Mouse (Mus musculus) layer of hippocampus, adult 11-12 months (tissue): ENCODE data around the gene Doc2g.

Experiments
- DNase-seq: peaks from one replicate; pipeline ENCODE4 v3.0.0; 2022; ENCODE audit warnings: low spot score

Gene Doc2g

GRCm38 (mm10) chr19:4052516-4053030 is 49.5 kb downstream of the Doc2g start:
- no peak for DNase-seq

- no peak for DNase-seq
These were observed 51.5 kb downstream of the Doc2g start for GRCm38 (mm10) chr19:4054613-4055012.

GRCm38 (mm10) chr19:4055216-4055946 is 52.3 kb downstream of the Doc2g start:
- no peak for DNase-seq

GRCm38 (mm10) chr19:4055947-4056693 is 53.0 kb downstream of the Doc2g start:
- no peak for DNase-seq
